Mouse (Mus musculus) G1E (cell line): Measurements from ENCODE around the gene LTO1.

Experiments
- CTCF ChIP-seq: IDR thresholded peaks from 2 replicates; pipeline ENCODE4 v1.5.1; 2012; ENCODE audit warnings: low read depth, low read length, inconsistent platforms, mixed read lengths
- GATA1 ChIP-seq: IDR thresholded peaks from 2 replicates; pipeline ENCODE4 v1.6.1; 2012; ENCODE audit warnings: borderline replicate concordance, low read length, inconsistent platforms, mixed read lengths
- POLR2AphosphoS5 ChIP-seq: IDR thresholded peaks from 2 replicates; pipeline ENCODE4 v1.6.1; 2012; ENCODE audit warnings: low read depth, low read length, inconsistent platforms; ENCODE audit not compliant: insufficient replicate concordance
- TAL1 ChIP-seq: conservative IDR thresholded peaks from 2 replicates; pipeline ENCODE4 v1.6.1; 2012; ENCODE audit warnings: low read depth, low read length, inconsistent platforms, mixed read lengths

DNA sequence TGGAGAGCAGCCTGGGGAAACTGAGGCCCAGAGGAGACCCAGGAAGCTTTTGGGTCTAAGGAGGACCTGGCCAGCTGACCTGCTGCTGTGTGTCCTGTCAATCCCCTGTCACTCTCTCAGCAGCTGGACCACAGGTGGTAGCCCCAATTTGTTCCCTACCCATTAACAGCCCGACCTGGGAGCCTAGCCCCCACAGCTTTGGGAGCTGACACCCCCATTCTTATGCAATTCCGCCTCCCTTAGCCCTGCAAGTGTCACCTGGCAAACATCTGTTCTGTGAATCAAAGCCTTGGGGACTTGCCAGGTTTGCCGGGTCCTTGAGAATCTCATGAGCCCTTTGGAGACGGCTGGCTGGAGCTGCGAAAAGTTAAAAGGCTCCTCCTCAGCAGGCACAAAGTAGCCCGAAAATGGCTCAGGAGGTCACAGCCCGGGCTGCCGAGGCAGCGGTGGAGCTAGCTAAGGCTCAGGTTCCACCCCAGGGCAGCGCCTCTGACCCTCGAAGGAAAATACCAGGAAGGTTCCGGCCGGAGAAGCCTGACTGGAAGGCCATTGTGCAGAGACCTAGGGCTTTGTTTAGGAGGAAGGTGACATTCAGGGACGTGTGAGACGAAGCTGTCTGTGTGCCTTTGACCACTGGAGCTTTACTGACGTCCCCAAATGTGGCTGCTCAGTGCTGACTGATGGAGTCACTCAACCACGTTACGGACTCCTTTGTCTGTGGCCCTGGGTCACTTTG, 26.2 kb upstream of the LTO1 start:
- TF ChIP-seq POLR2AphosphoS5 (no peak), CTCF (no peak), GATA1 (no peak), TAL1 (no peak)
